Comparison of ENCODE assay signal across 19 mouse cellular contexts in genomic region chr16:74272993-74273392, GRCm38 (mm10).
"Had no signal": no experiment of that assay in that cellular context is flagged by ENCODE, and none has a peak within 500 bp of the region (broad histone marks: within the 10 kb centered on the region; RNA-seq: fewer than 3 reads in every experiment).

No protein-coding gene starts in this region.

- H3K4me3 ChIP-seq: midbrain, embryonic 10.5 days; midbrain, embryonic 12.5 days; myocyte; neural tube, embryonic 13.5 days; neural tube, embryonic 15.5 days had no signal

- H3K4me1 ChIP-seq: midbrain, embryonic 10.5 days; midbrain, embryonic 12.5 days; neural tube, embryonic 15.5 days had no signal

- ATAC-seq: midbrain, embryonic 16.5 days had no signal

- H3K27ac ChIP-seq: midbrain, embryonic 10.5 days; midbrain, embryonic 12.5 days; neural tube, embryonic 13.5 days; neural tube, embryonic 15.5 days had no signal

- H3K36me3 ChIP-seq: midbrain, embryonic 10.5 days; midbrain, embryonic 12.5 days; neural tube, embryonic 13.5 days; neural tube, embryonic 15.5 days had no signal

- H3K27me3 ChIP-seq: midbrain, embryonic 12.5 days; neural tube, embryonic 13.5 days; neural tube, embryonic 15.5 days had no signal

- H3K4me2 ChIP-seq: lung, embryonic 14.5 days; midbrain, embryonic 12.5 days; neural tube, embryonic 13.5 days; neural tube, embryonic 15.5 days had no signal

- H3K9me3 ChIP-seq: midbrain, embryonic 10.5 days; midbrain, embryonic 12.5 days; neural tube, embryonic 13.5 days; neural tube, embryonic 15.5 days had no signal

- DNase-seq: lung, adult 18-20 months; lung, embryonic 14.5 days; lung, postnatal 10 days; lung, postnatal 4 days; midbrain, embryonic 14.5 days; retina, postnatal 1 day; right cerebral cortex, adult 18-20 months; right cerebral cortex, postnatal 25 days; right cerebral cortex, postnatal 4 days; spleen, adult 18-20 months; thymus, adult 18-20 months; thymus, postnatal 14 days; thymus, postnatal 36 days had no signal

- H3K9ac ChIP-seq: lung, embryonic 14.5 days; midbrain, embryonic 12.5 days; neural tube, embryonic 13.5 days; neural tube, embryonic 15.5 days had no signal
